Mouse (Mus musculus) T-helper 17 cell (primary cell): ENCODE results near the gene Slc50a1.

ENCODE experiments used
- in situ Hi-C, 2 experiments: fragments of 300-600 bp; cut with MboI, MseI; formaldehyde crosslinking; loops; 1 replicate in 1 of 2; 2 replicates in 1 of 2; pipeline ENCODE4 v1.15.1; 2025; ENCODE audit warnings: high pct_unique_total_duplicates in 2 of 2

Slc50a1 gene

DNA sequence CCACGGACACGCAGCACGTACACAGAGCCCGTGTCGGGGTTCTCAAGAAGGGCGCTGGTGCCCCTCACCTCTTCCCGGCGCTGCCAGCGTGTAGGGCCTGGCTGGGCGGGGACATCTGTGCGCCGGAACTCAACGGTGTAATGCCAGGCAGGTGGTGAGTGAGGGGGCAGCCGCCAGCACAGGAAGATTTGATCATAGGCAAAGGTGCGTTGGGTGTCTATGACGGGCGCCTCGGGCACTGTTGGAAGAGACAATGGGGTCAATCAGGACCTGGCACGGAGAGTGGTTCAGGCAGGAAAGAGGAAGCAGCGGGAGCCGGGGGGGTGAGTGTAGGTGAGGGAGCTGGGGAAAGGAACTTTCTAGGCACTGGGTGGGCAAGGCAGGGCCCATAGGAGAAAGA is 32.7 kb downstream of the Slc50a1 start:
- in situ Hi-C loops, result no loop called here

DNA sequence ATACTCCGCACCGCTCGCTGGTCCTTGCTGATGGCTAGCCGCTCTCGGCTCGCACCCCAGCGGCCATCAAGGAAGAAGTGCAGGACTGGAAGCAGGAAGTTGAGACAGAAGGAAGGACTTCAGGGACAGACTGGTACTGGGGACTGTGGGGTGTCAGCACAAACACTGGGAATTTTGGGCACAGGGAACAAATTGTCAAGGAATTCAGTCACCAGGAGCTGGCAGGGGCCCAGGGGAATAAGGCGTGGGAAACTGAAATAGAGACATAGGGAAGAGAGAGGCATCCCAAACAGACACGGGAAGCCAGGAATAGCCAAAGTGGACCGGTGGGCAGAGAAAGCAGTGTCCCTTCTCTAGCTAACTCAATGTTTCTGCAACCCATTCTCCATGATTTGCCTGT is 33.9 kb downstream of the Slc50a1 start:
- in situ Hi-C loops, result no loop called here

DNA sequence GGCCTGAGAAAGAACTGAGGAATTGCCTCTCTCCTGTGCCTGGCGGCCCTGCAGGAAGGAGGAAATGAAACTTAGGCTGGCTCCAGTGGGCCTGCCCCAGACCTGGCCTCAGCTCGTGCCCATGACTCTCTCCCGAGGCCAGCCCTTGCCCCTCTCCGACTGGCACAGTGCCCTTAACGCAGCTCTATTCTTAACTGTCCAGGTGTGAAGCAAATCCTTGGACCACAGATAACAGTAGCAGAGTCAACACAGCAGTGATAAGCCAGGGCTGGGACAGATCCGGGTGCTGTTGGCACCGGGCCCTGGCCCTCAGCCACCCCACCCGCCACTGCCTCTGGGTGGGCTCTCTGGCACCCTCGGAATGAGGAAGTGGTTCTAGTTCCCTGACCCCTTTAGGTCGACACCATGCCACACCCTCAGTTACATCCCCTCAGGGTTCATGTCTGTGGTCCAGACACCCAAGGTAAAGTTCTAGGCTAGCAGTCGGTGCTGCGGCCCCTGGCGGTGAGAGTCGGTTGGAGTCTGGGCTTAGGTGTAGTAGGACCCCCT is 36.7 kb downstream of the Slc50a1 start:
- in situ Hi-C loops, result no loop called here

DNA sequence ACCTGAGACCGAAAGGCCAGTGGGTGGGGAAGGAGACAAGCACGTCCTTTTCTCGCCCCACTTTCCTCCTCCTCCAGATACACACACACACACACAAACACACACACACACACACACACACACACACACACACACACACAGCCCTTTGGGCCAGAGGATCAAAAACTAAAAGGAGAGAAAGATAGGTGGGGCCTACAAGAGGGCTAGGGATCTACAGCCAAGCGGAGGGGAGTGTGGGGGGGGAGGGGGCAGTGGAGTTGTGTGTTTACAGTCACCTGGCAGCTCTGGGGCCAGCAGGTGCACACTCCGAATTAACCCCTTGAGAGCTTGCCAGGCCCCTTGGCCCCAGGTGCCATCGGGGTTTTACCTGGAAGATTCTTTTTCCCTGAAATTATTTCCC is 37.8 kb downstream of the Slc50a1 start:
- in situ Hi-C loops, result no loop called here

DNA sequence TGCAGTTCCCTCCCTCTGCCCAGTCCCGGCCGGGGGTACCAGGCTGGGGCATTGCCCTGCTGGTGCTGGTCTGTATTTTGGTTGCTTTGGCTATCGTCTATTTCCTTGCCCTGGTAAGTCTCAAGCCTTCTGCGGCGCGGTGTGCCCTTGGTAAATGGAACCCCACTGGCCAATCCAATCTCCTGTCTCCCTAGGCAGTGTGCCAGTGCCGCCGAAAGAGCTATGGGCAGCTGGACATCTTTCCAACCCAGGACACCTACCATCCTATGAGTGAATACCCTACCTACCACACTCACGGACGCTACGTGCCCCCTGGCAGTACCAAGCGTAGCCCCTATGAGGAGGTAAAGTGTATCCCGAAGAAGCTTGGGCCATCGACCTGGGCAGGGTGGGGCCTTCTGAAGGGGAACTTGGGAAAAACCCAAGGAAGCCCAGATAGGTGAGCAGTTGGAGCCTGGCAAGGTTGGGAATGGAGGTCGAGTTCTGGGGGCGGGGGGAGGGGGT is 38.5 kb downstream of the Slc50a1 start:
- in situ Hi-C loops, result no loop called here

DNA sequence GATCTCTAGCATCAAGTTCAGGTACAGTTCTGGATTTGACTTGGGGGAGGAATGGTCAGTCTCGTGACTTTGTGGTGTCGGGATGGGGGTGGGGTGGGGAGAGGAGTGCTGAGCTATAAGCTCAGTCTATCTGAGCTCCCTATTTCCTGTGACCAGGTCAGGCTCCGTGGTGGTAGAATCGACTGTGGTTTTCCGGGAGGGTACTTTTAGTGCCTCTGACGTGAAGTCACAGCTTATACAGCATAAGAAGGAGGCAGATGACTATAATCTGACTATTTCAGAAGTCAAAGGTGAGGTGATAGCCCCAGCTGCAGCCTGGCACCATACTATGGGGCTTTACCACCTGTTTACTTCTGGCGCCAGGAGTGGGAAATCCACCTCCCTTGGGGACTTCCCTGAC is 39.0 kb downstream of the Slc50a1 start:
- in situ Hi-C loops, result no loop called here

DNA sequence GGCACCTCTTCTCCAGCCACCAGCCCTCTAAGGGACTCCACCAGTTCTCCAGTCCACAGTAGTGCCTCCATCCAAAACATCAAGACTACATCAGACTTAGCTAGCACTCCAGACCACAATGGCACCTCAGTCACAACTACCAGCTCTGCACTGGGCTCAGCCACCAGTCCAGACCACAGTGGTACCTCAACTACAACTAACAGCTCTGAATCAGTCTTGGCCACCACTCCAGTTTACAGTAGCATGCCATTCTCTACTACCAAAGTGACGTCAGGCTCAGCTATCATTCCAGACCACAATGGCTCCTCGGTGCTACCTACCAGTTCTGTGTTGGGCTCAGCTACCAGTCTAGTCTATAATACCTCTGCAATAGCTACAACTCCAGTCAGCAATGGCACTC is 39.8 kb downstream of the Slc50a1 start:
- in situ Hi-C loops, result no loop called here

DNA sequence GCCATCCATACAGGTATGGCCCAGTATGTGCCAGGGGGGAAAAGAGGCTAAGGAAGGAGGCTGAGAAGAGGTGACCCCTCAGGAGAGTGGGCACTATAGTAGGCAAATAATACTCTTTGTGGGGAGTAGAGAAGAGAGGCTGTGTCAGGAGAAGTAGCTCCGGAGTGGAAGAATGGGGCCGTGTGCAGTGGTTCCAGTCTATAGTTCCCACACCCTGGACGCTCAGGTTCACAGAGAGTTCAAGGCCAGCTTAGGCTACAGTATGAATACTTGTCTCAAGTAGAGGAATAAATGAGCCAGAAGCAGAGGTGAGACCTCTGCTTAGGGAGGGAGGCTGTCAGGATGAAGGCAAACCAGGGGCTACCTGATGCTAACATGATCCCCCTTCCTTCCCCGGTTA is 41.1 kb downstream of the Slc50a1 start:
- in situ Hi-C loops, result no loop called here

DNA sequence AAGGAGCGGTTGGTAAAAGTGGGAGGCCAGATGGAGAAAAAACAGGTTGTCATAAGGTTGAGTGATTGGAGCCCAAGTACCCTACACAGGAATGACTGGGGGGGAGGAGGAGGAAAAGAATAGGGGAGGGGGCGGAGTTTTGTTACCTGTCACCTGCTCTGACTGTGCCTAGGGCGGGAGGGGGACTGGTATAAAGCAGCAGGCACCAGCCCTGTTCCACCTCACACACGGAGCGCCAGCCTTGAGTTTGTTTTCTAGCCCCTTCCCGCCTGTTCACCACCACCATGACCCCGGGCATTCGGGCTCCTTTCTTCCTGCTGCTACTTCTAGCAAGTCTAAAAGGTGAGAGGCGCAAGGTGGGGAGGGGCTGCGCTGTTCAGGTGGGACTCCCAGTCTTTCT is 41.5 kb downstream of the Slc50a1 start, which contains the start of gene Muc1:
TSS of gene Muc1 (plus strand) at position 222 of the 400 bp plus-strand sequence.
- in situ Hi-C loops, result no loop called here

DNA sequence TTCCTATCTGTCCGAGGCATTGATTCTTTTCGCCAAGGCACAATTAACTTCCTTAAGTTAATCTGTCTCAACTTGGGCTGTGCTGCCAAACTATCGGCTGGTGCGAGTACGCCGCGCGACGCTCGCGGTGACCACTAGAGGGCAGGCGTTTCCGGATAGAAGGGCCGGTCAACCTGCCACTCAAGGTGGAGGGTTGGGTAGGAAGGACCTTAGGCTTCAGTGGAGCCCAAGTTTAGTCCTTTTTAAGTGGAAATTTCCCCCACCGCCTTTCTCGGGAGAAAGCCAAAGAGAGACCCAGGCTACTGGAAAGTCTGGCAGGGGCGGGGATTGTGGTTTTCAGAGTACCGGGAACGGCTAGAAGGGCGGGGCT is 42.2 kb downstream of the Slc50a1 start:
- in situ Hi-C loops, result no loop called here

DNA sequence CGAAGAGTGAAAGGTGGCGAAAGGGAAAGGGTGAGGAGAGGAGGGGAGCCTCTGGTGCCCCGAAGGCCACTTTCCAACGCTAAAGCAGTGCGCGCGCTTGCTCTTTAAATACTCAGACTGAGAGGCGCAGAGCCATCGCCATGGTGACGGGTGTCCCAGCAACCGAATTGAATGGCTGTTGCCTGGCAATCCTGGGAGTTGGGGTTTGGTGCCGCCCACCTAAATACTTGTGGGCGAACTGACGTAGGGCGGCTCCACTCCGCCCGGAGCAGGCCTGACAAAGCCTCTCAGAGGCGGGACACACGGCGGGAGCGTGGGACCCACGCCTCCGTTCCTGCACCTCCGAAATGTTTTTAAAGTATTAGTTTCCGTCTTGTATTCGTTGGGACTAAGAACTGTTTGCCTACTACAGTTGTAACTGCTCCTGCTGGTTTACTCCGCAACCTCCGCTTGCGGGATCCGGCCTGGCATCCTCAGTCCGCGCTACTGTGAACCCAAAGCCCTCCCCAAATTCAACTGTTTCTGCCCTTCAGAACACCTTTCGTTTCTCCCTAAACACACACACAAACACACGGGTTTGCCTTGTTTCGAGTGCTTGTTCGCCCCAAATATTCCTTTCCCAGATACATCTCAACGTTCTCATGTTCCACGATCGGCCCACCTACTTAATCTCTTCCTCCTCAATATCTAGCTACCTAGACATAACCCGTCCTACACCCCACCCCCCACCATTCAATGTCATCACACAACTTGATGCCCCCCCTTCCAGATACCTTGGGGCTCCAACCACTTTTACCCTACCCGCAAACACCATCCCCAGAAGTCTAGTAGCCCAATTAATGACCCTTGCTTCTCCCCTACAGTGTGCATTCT is 42.8 kb downstream of the Slc50a1 start:
- in situ Hi-C loops, result no loop called here

DNA sequence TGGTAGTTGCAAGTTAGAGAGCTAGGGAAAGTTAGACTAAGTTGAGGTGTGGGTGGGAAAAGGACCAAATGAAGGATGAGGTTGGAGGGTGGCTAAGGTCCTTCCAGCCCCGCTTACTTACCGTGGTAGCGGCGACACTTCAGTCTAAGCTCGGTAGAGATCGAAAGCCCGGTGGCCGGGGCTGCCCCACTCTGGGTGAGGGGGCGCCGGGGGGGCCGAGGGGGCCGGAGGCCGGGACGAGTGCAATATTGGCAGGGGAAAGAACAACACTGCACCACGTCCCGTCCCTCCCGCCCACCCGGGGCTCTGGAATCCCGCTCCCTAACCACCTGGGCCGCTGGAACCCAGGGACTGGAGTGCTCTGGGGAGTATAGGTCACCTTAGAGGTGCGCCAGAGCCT is 43.5 kb downstream of the Slc50a1 start, which contains the start of gene Mtx1:
TSS of gene Mtx1 (minus strand) at position 189 of the 400 bp plus-strand sequence.
- in situ Hi-C loops, result no loop called here

DNA sequence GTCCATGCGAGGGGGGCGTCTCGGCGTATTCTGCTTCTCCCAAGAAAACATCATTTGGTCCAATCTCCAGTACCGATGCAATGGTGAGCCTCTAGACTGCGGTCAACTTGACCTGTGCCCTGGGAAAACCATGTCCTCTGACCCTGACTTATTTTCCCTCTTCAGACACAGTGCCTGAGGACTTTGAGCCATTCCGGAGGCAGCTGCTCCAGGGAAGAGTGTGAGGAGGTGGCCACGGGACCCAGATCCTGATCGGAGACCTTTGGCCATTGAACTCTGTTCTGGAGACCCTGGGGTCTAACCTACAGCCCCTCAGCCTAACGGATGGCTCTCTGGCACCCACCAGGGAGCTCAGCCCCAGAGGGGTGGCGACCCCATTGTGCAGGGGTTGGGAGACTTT is 44.0 kb downstream of the Slc50a1 start:
- in situ Hi-C loops, result no loop called here

DNA sequence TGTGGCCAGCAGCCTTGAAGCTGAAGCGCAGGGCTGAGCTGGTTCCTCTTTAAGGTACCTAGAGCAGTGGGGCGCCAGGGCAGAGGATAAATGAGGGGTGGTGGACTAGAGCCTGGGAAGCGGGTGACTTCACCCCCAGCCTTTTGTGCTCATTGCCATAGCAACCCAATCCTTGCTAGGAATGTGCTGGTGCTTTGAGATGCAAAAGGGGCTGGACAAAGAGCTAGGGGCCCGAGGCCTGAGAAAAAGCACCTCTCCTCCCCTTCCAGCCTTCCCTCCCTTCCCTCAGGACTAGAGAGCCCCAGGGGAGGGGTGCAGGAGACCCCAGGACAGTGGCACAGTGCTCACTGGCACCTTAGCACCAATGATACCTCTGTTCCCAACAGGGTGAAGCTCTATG is 44.5 kb downstream of the Slc50a1 start:
- in situ Hi-C loops, result no loop called here

DNA sequence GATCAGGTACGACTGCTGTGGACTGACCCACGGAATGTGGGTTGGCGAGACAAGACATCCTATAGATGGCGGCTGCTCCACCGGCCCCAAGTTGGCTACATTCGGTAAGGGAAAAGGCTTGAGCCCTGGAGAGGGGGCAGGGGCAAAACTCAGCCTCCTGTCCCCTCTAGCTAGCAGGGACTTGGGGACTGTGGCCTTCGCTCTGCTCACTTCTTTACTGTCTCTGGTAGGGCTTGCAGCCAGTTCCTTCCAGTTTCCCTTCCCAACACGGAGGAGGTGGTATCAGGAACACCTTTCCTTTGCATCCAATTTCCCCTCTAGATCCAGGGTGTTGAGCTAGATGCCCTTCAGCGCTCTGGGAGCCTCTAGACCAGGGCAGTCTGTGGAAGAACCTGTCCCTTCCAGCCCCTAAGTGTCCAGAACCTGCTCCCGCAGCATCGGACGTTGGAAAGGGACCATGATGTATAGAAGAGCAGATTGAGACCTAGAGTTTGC is 45.0 kb downstream of the Slc50a1 start:
- in situ Hi-C loops, result no loop called here

DNA sequence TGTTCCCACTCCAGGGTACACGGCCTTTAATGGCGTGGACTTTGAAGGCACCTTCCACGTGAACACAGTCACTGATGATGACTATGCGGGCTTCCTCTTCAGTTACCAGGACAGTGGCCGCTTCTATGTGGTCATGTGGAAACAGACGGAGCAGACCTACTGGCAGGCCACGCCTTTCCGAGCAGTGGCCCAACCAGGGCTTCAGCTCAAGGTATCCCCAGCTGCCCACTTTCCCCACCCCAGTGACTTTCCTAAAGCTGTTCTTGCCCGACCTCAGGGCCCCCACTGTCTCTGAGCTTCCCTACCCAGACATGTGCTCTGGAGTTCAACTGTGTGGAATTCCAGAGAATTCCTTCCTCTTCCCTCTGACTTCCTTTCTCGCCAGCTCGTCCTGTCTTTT is 45.6 kb downstream of the Slc50a1 start:
- in situ Hi-C loops, result no loop called here

DNA sequence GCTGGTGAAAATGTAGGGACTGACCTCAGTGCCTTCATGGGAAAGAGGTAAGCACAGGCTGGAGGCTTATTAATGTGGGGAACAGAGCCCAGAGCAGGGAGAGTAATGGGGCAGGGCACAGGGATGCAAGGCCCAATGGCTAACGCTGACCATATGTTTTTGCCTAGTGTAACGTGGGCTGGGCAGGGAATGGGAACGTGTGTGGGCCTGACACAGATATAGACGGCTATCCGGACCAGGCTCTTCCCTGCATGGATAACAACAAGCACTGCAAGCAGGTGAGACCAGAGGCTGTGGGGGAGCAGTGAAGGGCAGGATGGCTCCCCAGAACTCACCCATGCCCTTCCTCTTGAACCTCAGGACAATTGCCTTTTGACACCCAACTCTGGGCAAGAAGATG is 49.2 kb downstream of the Slc50a1 start:
- in situ Hi-C loops, result no loop called here

DNA sequence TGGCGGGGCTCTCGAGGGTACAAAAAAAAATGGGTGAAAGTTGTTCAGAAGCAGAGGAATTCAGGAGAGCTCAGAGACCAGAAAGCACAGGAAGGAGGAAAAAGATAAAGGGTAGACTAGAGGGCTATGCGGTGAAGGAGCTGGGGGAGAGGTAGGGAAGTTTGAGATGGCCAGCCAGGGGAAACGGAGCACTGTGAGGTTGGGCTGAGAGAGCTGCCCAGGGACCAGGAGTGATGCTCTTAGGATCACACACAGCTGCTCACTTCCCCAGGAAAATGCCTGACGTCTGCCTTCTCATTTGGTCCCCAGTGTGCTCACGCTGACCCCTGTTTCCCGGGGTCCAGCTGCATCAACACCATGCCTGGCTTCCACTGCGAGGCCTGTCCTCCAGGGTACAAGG is 50.8 kb downstream of the Slc50a1 start:
- in situ Hi-C loops, result no loop called here

DNA sequence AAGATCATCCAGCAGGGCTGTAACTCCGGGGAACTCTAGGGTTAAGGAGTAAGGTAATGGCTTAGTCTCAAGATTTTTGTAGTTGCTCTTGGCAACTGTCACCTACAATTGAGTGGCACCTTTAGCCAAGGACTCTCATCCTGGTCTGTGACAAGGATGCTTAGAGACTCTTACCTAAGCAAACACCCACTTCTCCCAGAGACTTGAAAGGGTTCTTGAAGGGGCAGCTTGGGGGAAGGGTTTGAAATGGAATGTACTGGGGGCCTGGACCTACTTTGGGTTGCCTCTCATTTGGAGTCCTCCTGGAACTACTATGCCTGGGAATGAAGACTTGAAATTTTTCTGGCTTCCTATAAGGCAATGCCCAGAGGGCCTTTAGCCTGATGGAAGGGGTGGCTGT is 52.1 kb downstream of the Slc50a1 start:
- in situ Hi-C loops, result no loop called here
